Mouse (Mus musculus): ENCODE measurements around the gene Kdm2b.

- TF ChIP-seq POLR2A (IDR thresholded peaks at IDR 0.05; ENCODE audit: low read depth, low read length) (no peak), CTCF (IDR thresholded peaks at IDR 0.05; ENCODE audit: extremely low read depth, insufficient read depth, insufficient read length, insufficient replicate concordance) (no peak)
Observed at GRCm38 (mm10) chr5:122971438-122971837, 18.2 kb downstream of the Kdm2b start.

All from spleen, adult 2 months (tissue).